Mouse (Mus musculus) hindbrain, embryonic 13.5 days (tissue): ENCODE data around the gene Tdp1. TPM values are rescaled to one million over a fixed set of nuclear protein-coding genes. Genes with fewer than 3 reads are reported as not detected.

Source experiments
- ATAC-seq: fragments of 200-750 bp; cut with Nextera tagmentation; 2 replicates; pipeline ENCODE4 v1.8.0; 2017; ENCODE audit warnings: moderate TSS enrichment; ENCODE audit not compliant: low FRiP score
- H3K27ac ChIP-seq: fragments of 300-500 bp; sonication (generic); 2 replicates; pipeline ENCODE4 v1.5.1; 2015; ENCODE audit warnings: inconsistent platforms, mild to moderate bottlenecking, moderate library complexity
- H3K27me3 ChIP-seq: fragments of 300-500 bp; sonication (generic); 2 replicates; pipeline ENCODE4 v1.6.1; 2015; ENCODE audit warnings: mild to moderate bottlenecking, inconsistent platforms
- H3K36me3 ChIP-seq: fragments of 300-500 bp; sonication (generic); 2 replicates; pipeline ENCODE4 v1.6.1; 2015; ENCODE audit warnings: mild to moderate bottlenecking, inconsistent platforms
- H3K4me1 ChIP-seq: fragments of 300-500 bp; sonication (generic); replicated peaks from 2 replicates; pipeline ENCODE4 v1.6.1; 2015; ENCODE audit warnings: inconsistent platforms
- H3K4me2 ChIP-seq: fragments of 300-500 bp; sonication (generic); 2 replicates; pipeline ENCODE4 v1.6.1; 2015; ENCODE audit warnings: inconsistent platforms, mild to moderate bottlenecking, moderate library complexity
- H3K4me3 ChIP-seq: fragments of 300-500 bp; sonication (generic); 2 replicates; pipeline ENCODE4 v1.5.1; 2015; ENCODE audit warnings: mild to moderate bottlenecking, inconsistent platforms
- H3K9ac ChIP-seq: fragments of 300-500 bp; sonication (generic); 2 replicates; pipeline ENCODE4 v1.6.1; 2015; ENCODE audit warnings: mild to moderate bottlenecking, inconsistent platforms
- H3K9me3 ChIP-seq: fragments of 300-500 bp; sonication (generic); 2 replicates; pipeline ENCODE4 v1.6.1; 2016; ENCODE audit warnings: inconsistent platforms
- WGBS: fragments of 180-500 bp; shearing (Covaris S2); methylation state at CpG from one replicate; pipeline ENCODE4 v1.1.7; 2015; 5-methylcytosine and 5-hydroxymethylcytosine counted together
- polyA plus RNA-seq: library from polyadenylated mRNA; unstranded; fragments of >200 nt; fragmentation: Nextera tagmentation; extraction: Ambion mirVana; gene quantifications from 2 replicates; pipeline ENCODE4 v1.2.1, GENCODE M21; 2015

Gene Tdp1
- polyA plus RNA-seq, 1 experiment from 2014 or later, result 52.3 TPM

- Histone ChIP-seq H3K4me1 (no peaks in the 10 kb centered on the region; the same call in 1 of the 2 replicates), H3K4me2 (no peak overlapping the region), H3K27ac (peak overlapping the region; percentile 49; the same call in 1 of the 2 replicates), H3K36me3 (peaks cover 73% of the 10 kb centered on the region), H3K9ac (no peak overlapping the region), H3K4me3 (no peak overlapping the region), H3K27me3 (no peaks in the 10 kb centered on the region), H3K9me3 (no peaks in the 10 kb centered on the region)
- ATAC-seq, result no peak
- WGBS, result 63% methylated on average over 4 of the region's 4 CpGs
These were observed 18.6 kb downstream of the Tdp1 start for GRCm38 (mm10) chr12:99902867-99903370.

- Histone ChIP-seq H3K4me1 (no peaks in the 10 kb centered on the region; the same call in 1 of the 2 replicates), H3K9me3 (no peaks in the 10 kb centered on the region), H3K27me3 (no peaks in the 10 kb centered on the region), H3K27ac (no peak overlapping the region), H3K36me3 (peaks cover 74% of the 10 kb centered on the region), H3K9ac (0 out of 2 replicates have a peak overlapping the region, but pooled peaks have one; percentile 39), H3K4me3 (no peak overlapping the region), H3K4me2 (no peak overlapping the region)
- WGBS, result 88% methylated on average over 5 of the region's 5 CpGs
- no peak for ATAC-seq
These were observed 20.2 kb downstream of the Tdp1 start for GRCm38 (mm10) chr12:99904537-99904936.

- H3K27ac ChIP-seq, result no peak overlapping the region
These were observed 27.1 kb downstream of the Tdp1 start for GRCm38 (mm10) chr12:99911466-99911865.

GRCm38 (mm10) chr12:99917800-99918427 lies 33.6 kb downstream of the Tdp1 start:
- Histone ChIP-seq H3K36me3 (peaks cover 59% of the 10 kb centered on the region), H3K4me3 (no peak overlapping the region), H3K9ac (no peak overlapping the region), H3K9me3 (no peaks in the 10 kb centered on the region), H3K27ac (no peak overlapping the region), H3K4me2 (no peak overlapping the region), H3K27me3 (no peaks in the 10 kb centered on the region), H3K4me1 (peaks cover 3% of the 10 kb centered on the region)
- ATAC-seq, result no peak
- 91% methylated on average over 15 of the region's 15 CpGs for WGBS

More at GRCm38 (mm10) chr12:99911466-99911865, 27.1 kb downstream of the Tdp1 start:
- peaks cover 83% of the 10 kb centered on the region for H3K36me3 ChIP-seq
- no peaks in the 10 kb centered on the region for H3K4me1 ChIP-seq
- no peak overlapping the region for H3K4me2 ChIP-seq
- H3K9me3 ChIP-seq, result no peaks in the 10 kb centered on the region
- no peak overlapping the region for H3K9ac ChIP-seq
- no peaks in the 10 kb centered on the region for H3K27me3 ChIP-seq
- ATAC-seq, result no peak
- H3K4me3 ChIP-seq, result no peak overlapping the region
- WGBS, result 88% methylated on average over 12 of the region's 12 CpGs

- H3K4me3 ChIP-seq, result no peak overlapping the region
- peaks cover 47% of the 10 kb centered on the region for H3K36me3 ChIP-seq
- WGBS, result 94% methylated on average over 3 of the region's 3 CpGs
- H3K27ac ChIP-seq, result no peak overlapping the region
- H3K27me3 ChIP-seq, result no peaks in the 10 kb centered on the region
- no peak for ATAC-seq
- peaks cover 18% of the 10 kb centered on the region for H3K4me1 ChIP-seq
- H3K9me3 ChIP-seq, result no peaks in the 10 kb centered on the region
- H3K9ac ChIP-seq, result no peak overlapping the region
- H3K4me2 ChIP-seq, result no peak overlapping the region
These were observed 35.3 kb downstream of the Tdp1 start for GRCm38 (mm10) chr12:99919636-99920035.

GRCm38 (mm10) chr12:99921045-99921444 lies 36.7 kb downstream of the Tdp1 start:
- H3K4me1 ChIP-seq, result peaks cover 18% of the 10 kb centered on the region
- H3K9ac ChIP-seq, result no peak overlapping the region
- H3K4me3 ChIP-seq, result no peak overlapping the region
- peaks cover 41% of the 10 kb centered on the region for H3K36me3 ChIP-seq
- H3K27me3 ChIP-seq, result no peaks in the 10 kb centered on the region
- H3K9me3 ChIP-seq, result no peaks in the 10 kb centered on the region
- H3K4me2 ChIP-seq, result no peak overlapping the region
- WGBS, result 85% methylated on average over 3 of the region's 3 CpGs
- no peak for ATAC-seq
- H3K27ac ChIP-seq, result no peak overlapping the region

GRCm38 (mm10) chr12:99923131-99923606 lies 38.9 kb downstream of the Tdp1 start:
- Histone ChIP-seq H3K36me3 (peaks cover 39% of the 10 kb centered on the region), H3K9ac (no peak overlapping the region), H3K27ac (peak overlapping the region; percentile 80), H3K4me3 (no peak overlapping the region), H3K4me1 (peaks cover 18% of the 10 kb centered on the region), H3K9me3 (no peaks in the 10 kb centered on the region), H3K27me3 (no peaks in the 10 kb centered on the region), H3K4me2 (no peak overlapping the region)
- peak; percentile 81 for ATAC-seq
- WGBS, result 5% methylated on average over 5 of the region's 5 CpGs

GRCm38 (mm10) chr12:99923703-99924102 lies 39.4 kb downstream of the Tdp1 start:
- Histone ChIP-seq H3K27me3 (no peaks in the 10 kb centered on the region), H3K27ac (peak overlapping the region; percentile 80), H3K4me3 (no peak overlapping the region), H3K9ac (no peak overlapping the region), H3K4me2 (no peak overlapping the region), H3K36me3 (peaks cover 34% of the 10 kb centered on the region), H3K9me3 (no peaks in the 10 kb centered on the region), H3K4me1 (peaks cover 18% of the 10 kb centered on the region)
- ATAC-seq, result peak; percentile 69; the same call in 1 of the 2 replicates
- 33% methylated on average over 5 of the region's 5 CpGs for WGBS

GRCm38 (mm10) chr12:99928311-99928710 lies 44.0 kb downstream of the Tdp1 start:
- 92% methylated on average over 7 of the region's 7 CpGs for WGBS
- Histone ChIP-seq H3K27ac (no peak overlapping the region), H3K9ac (no peak overlapping the region), H3K4me3 (no peak overlapping the region), H3K9me3 (no peaks in the 10 kb centered on the region), H3K36me3 (peaks cover 43% of the 10 kb centered on the region), H3K27me3 (no peaks in the 10 kb centered on the region), H3K4me1 (peaks cover 11% of the 10 kb centered on the region), H3K4me2 (no peak overlapping the region)
- no peak for ATAC-seq

GRCm38 (mm10) chr12:99929160-99929559 lies 44.8 kb downstream of the Tdp1 start:
- Histone ChIP-seq H3K27me3 (no peaks in the 10 kb centered on the region), H3K4me1 (peaks cover 2% of the 10 kb centered on the region), H3K36me3 (peaks cover 43% of the 10 kb centered on the region), H3K4me3 (no peak overlapping the region), H3K9ac (no peak overlapping the region), H3K4me2 (no peak overlapping the region), H3K27ac (no peak overlapping the region), H3K9me3 (no peaks in the 10 kb centered on the region)
- WGBS, result 94% methylated on average over 1 of the region's 1 CpGs
- no peak for ATAC-seq

- no peaks in the 10 kb centered on the region for H3K9me3 ChIP-seq
- no peak overlapping the region for H3K27ac ChIP-seq
- 86% methylated on average over 4 of the region's 4 CpGs for WGBS
- peaks cover 58% of the 10 kb centered on the region for H3K36me3 ChIP-seq
- no peak for ATAC-seq
- H3K9ac ChIP-seq, result no peak overlapping the region
- no peak overlapping the region for H3K4me3 ChIP-seq
- H3K4me2 ChIP-seq, result no peak overlapping the region
- H3K4me1 ChIP-seq, result no peaks in the 10 kb centered on the region
- H3K27me3 ChIP-seq, result no peaks in the 10 kb centered on the region
These were observed 47.9 kb downstream of the Tdp1 start for GRCm38 (mm10) chr12:99932245-99932644.

- no peak overlapping the region for H3K4me2 ChIP-seq
- peaks cover 62% of the 10 kb centered on the region for H3K36me3 ChIP-seq
- no peak for ATAC-seq
- H3K9ac ChIP-seq, result no peak overlapping the region
- no peaks in the 10 kb centered on the region for H3K27me3 ChIP-seq
- no peak overlapping the region for H3K4me3 ChIP-seq
- H3K27ac ChIP-seq, result no peak overlapping the region
- WGBS, result 97% methylated on average over 3 of the region's 3 CpGs
- H3K9me3 ChIP-seq, result no peaks in the 10 kb centered on the region
- H3K4me1 ChIP-seq, result no peaks in the 10 kb centered on the region
These were observed 49.3 kb downstream of the Tdp1 start for GRCm38 (mm10) chr12:99933630-99934029.

- H3K36me3 ChIP-seq, result peaks cover 71% of the 10 kb centered on the region
- WGBS, result 88% methylated on average over 8 of the region's 8 CpGs
- no peaks in the 10 kb centered on the region for H3K4me1 ChIP-seq
- no peak overlapping the region for H3K4me3 ChIP-seq
- H3K9me3 ChIP-seq, result no peaks in the 10 kb centered on the region
- no peak overlapping the region for H3K27ac ChIP-seq
- H3K4me2 ChIP-seq, result no peak overlapping the region
- no peak for ATAC-seq
- no peaks in the 10 kb centered on the region for H3K27me3 ChIP-seq
- H3K9ac ChIP-seq, result no peak overlapping the region
These were observed 51.1 kb downstream of the Tdp1 start for GRCm38 (mm10) chr12:99935403-99935802.
